Mouse (Mus musculus) CD4-positive naive resting alpha-beta T cell, adult 57 days (primary cell): Measurements from ENCODE around the gene Sbk2. TPM values are rescaled to one million over a fixed set of nuclear protein-coding genes. Genes with fewer than 3 reads are reported as not detected.

Source experiments
- total RNA-seq: library from RNA; stranded (reverse); gene quantifications from one replicate; pipeline ENCODE4 v1.2.4, GENCODE M21; 2023

Gene Sbk2
- not detected for total RNA-seq

DNA sequence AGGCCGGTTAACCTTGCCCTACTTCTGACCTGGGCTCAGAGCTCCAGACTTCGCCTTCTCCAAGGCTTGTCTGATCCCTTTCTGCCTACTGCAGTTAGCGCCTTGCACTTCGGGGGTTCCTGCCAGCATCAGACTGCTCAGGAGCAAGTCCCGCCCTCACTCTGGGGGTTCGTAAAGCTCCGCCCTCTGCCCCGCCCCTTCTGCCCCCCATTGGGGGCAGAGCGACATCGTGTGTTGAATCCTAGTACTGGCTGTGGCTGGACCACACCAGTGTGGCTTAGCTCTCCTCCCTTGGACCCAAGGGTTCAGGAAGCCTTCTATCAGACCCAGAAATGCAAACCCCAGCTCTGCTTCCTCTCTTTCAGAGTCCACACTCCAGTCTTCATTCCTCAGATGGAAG lies at the start of gene Sbk2:
Gene Sbk2, minus strand, starts transcription at position 135 of the 400 bp plus-strand sequence.

DNA sequence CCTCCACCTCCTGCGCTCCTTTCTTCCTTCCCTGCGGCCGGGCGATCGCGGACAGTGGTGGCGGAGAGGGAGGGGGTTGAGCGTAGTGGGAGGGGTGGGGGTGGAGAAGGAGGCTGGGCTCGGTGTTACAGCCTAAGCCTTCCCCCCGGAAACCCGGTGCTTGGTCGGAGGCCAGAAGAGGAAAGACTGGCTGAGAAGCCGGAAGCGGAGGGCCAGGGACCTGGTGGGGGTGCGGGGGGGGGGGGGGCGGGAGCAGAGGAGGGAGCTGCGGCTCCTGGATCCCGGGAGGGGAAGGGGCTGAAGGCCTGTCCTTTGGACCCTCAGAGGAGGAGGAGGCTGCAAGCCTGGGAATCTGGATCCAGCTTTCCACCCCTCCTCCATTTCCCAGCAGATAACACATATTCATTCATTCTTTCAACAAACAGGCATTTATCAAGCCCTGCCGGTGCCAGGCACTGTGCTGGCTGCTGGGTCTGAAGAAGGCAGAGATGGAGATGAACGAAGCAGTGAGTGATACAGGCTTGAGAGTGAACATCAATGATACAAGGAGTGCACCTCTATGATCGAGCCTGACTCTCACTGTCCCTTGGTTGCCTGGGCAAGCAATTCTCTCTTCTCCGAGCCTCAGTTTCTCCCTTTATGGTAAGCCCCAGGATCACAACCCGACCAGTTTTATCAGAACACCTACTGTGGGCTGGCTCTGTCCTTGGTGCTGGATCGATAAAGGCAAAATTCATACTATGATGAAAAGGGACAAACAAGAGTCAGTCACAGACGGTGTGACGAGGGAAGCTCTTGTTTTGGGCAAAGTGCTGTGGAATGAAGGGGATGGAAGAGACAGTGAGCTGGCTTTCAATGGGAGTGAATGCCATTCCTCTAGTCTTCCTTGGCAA lies 32.0 kb upstream of the Sbk2 start, which contains the start of gene Zfp579:
Gene Zfp579, minus strand, starts transcription at position 156 of the 893 bp plus-strand sequence.

DNA sequence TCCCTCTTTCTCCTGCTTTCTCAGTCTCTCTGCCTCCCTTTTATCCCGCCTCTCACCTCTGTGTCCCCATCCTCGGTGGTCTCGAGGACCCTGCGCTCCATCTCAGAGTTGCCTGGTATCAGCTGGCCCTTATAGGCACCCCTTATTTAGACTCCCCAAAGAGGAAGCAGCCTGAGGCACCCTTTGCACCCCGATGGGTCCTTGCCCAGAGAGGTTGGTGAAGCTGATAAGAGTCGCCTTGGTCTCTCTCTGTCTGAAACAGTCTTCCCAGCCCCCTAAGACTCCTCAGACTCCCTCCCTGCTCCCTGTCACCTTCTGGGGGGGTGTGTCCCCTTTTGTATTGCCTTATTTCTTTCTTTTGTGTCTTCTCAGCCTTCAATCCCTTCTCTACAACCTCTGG lies 6.9 kb upstream of the Sbk2 start, which contains the start of gene Sbk3:
Gene Sbk3, minus strand, starts transcription at position 101 of the 400 bp plus-strand sequence.

DNA sequence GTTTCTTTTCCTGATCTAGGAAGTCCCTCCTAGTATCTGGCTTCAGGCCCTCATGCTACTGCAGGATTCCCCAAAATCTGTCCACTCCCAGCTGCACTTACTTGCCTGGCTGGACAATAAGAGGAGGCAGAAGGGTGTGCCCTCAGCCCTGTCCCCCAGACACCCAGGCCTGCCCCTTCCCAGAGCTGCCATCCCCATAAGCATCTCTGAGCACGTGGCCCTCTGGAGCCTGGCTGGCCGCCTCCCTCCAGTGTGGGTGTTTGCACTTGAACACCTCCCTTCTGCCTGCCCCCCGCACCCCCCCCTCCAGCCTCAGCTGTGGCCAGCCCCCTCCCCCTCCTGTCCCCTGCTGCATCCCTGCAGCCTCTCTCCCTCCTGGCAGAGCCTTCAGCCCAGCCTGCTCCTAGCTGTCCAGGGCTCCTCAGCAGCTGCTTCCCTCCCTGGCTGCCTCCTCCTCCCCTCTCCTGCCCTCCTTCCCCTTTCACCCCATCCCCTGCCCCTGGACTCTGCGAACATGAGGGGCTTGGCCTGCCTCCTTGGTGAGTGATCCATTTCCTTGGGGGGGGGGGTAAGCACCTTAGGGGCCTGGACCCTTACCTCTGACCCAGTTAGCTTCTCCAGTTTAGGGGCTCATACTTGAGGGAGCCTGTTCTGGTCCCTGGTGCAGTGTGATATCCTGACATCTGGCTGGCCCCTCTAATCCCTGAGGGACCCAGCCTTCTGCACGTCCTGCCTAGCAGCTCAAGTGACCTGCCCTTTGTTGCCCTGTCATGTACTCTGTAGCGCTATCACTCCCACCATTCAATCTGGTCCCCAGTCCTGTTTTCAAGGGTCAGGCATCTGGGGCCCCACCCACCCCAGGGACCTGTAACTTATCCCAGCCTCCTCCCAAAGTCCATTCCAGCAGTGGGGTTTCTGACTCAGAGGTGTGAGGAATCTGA lies 38.5 kb downstream of the Sbk2 start, which contains the start of gene Ssc5d:
Gene Ssc5d, plus strand, starts transcription at position 345 of the 941 bp plus-strand sequence.

GRCm38 (mm10) chr7:4921824-4922482 lies 42.3 kb downstream of the Sbk2 start, which contains the start of gene Nat14:
Gene Nat14, plus strand, starts transcription at chr7:4922028.

GRCm38 (mm10) chr7:4915007-4915665 lies 49.1 kb downstream of the Sbk2 start, which contains the start of gene Zfp628:
Gene Zfp628, plus strand, starts transcription at chr7:4915217.

DNA sequence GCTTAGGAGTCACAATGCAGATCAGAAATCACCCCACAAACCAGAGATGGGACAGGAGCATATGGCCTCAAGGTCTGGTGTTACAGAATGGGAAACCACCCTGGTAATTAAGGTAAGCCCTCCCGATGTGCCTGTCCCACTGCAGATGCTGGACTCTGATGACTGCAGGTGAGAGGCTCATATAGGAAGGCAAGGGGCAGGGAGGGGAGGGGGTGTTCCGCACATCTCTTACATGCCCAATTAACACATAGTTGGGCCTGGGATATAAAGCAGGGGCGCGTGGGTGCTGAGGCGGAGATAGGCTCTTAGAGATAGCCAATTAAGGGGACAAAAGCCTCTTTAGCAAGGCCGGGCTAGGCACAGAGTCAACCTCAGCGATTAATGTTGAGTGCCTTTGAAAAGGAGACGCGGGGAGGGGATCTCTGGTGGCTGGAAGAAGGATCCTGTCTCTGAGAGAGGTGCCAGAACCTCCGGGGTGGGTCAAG lies 57.7 kb downstream of the Sbk2 start, which contains the start of gene Gm36210:
Gene Gm36210, minus strand, starts transcription at position 51 of the 485 bp plus-strand sequence.

Other genes starting within 250 kb of the Sbk2 start
- not detected for gene Tmem150b, start 239.2 kb downstream of the Sbk2 start, total RNA-seq
- 70.4 TPM for gene Kmt5c, start 224.3 kb downstream of the Sbk2 start, total RNA-seq
- gene Cox6b2, start 211.3 kb downstream of the Sbk2 start, total RNA-seq, result 4.6 TPM
- gene Fam71e2, start 193.1 kb downstream of the Sbk2 start, total RNA-seq, result not detected
- not detected for gene Il11, start 181.5 kb downstream of the Sbk2 start, total RNA-seq
- not detected for gene Tmem190, start 181.5 kb downstream of the Sbk2 start, total RNA-seq
- 2.7 TPM for gene Tmem238, start 174.8 kb downstream of the Sbk2 start, total RNA-seq
- 2,201 TPM for gene Rpl28, start 171.5 kb downstream of the Sbk2 start, total RNA-seq
- 163 TPM for gene Ube2s, start 151.8 kb downstream of the Sbk2 start, total RNA-seq
- gene Shisa7, start 119.7 kb downstream of the Sbk2 start, total RNA-seq, result 2.3 TPM
- gene Isoc2b, start 94.1 kb downstream of the Sbk2 start, total RNA-seq, result 9.7 TPM
- gene Isoc2a, start 87.3 kb downstream of the Sbk2 start, total RNA-seq, result 13.4 TPM
- not detected for gene Gm36210, start 57.9 kb downstream of the Sbk2 start, total RNA-seq
- gene Zfp628, start 49.2 kb downstream of the Sbk2 start, total RNA-seq, result 35.2 TPM
- 13.9 TPM for gene Nat14, start 42.4 kb downstream of the Sbk2 start, total RNA-seq
- gene Ssc5d, start 38.6 kb downstream of the Sbk2 start, total RNA-seq, result 0.47 TPM
- not detected for gene Sbk3, start 6.8 kb upstream of the Sbk2 start, total RNA-seq
- gene Zfp579, start 31.8 kb upstream of the Sbk2 start, total RNA-seq, result 34.3 TPM
- gene Zfp524, start 50.0 kb upstream of the Sbk2 start, total RNA-seq, result 14.7 TPM
- 47.3 TPM for gene Fiz1, start 50.3 kb upstream of the Sbk2 start, total RNA-seq
- not detected for gene Gm44973, start 51.1 kb upstream of the Sbk2 start, total RNA-seq
- gene Zfp865, start 56.0 kb upstream of the Sbk2 start, total RNA-seq, result 57.5 TPM
- gene Ccdc106, start 56.1 kb upstream of the Sbk2 start, total RNA-seq, result 0.44 TPM
- gene 4632433K11Rik, start 69.7 kb upstream of the Sbk2 start, total RNA-seq, result not detected
- 7.4 TPM for gene Zfp784, start 74.0 kb upstream of the Sbk2 start, total RNA-seq
- gene Zfp580, start 87.1 kb upstream of the Sbk2 start, total RNA-seq, result 2.9 TPM
- 436 TPM for gene U2af2, start 97.7 kb upstream of the Sbk2 start, total RNA-seq
- 110 TPM for gene Epn1, start 115.8 kb upstream of the Sbk2 start, total RNA-seq
- gene Rfpl4, start 152.5 kb upstream of the Sbk2 start, total RNA-seq, result not detected
- gene Rasl2-9, start 161.5 kb upstream of the Sbk2 start, total RNA-seq, result not detected
- not detected for gene Vmn1r55, start 185.3 kb upstream of the Sbk2 start, total RNA-seq
- not detected for gene Vmn1r56, start 232.3 kb upstream of the Sbk2 start, total RNA-seq